Mouse (Mus musculus) kidney, postnatal 0 days (tissue): ENCODE measurements around the gene Cox4i2. TPM values are rescaled to one million over a fixed set of nuclear protein-coding genes. Genes with fewer than 3 reads are reported as not detected.

Experiments
- ATAC-seq: fragments of 200-750 bp; cut with Nextera tagmentation; replicated peaks from 2 replicates; pipeline ENCODE4 v1.8.0; 2017; ENCODE audit warnings: low read depth, moderate number of reproducible peaks, moderate TSS enrichment, moderate library complexity; ENCODE audit not compliant: low FRiP score
- DNase-seq: peaks from one replicate; pipeline ENCODE4 v3.0.0-alpha.2; 2016; ENCODE audit warnings: low spot score
- H3K27ac ChIP-seq: fragments of 300-500 bp; sonication (generic); 2 replicates; pipeline ENCODE4 v1.5.1; 2014; ENCODE audit warnings: mild to moderate bottlenecking
- H3K27me3 ChIP-seq: fragments of 300-500 bp; sonication (generic); 2 replicates; pipeline ENCODE4 v1.6.1; 2014; ENCODE audit warnings: low read length, mixed read lengths; ENCODE audit not compliant: insufficient read depth
- H3K36me3 ChIP-seq: fragments of 300-500 bp; sonication (generic); 2 replicates; pipeline ENCODE4 v1.6.1; 2014; ENCODE audit warnings: low read length, mixed read lengths; ENCODE audit not compliant: insufficient read depth
- H3K4me1 ChIP-seq: fragments of 300-500 bp; sonication (generic); replicated peaks from 2 replicates; pipeline ENCODE4 v1.6.1; 2014; ENCODE audit warnings: antibody characterized with exemption, low read length, mixed read lengths; ENCODE audit not compliant: insufficient read depth
- H3K4me2 ChIP-seq: fragments of 300-500 bp; sonication (generic); 2 replicates; pipeline ENCODE4 v1.6.1; 2014; ENCODE audit warnings: mild to moderate bottlenecking, low read length, moderate library complexity, mixed read lengths
- H3K4me3 ChIP-seq: fragments of 300-500 bp; sonication (generic); replicated peaks from 2 replicates; pipeline ENCODE4 v1.5.1; 2014; ENCODE audit warnings: low read depth, low read length
- H3K9ac ChIP-seq: fragments of 300-500 bp; sonication (generic); 2 replicates; pipeline ENCODE4 v1.6.1; 2014; ENCODE audit warnings: low read depth, low read length
- H3K9me3 ChIP-seq: fragments of 300-500 bp; sonication (generic); replicated peaks from 2 replicates; pipeline ENCODE4 v1.6.1; 2016; ENCODE audit warnings: low read length, inconsistent platforms, mixed read lengths
- CTCF ChIP-seq: IDR thresholded peaks from 2 replicates; pipeline ENCODE4 v1.5.1; 2016; ENCODE audit warnings: antibody characterized with exemption, low read depth, mild to moderate bottlenecking, moderate library complexity
- WGBS: fragments of 180-500 bp; shearing (Covaris S2); extraction: QIAGEN DNeasy Blood & Tissue Kit; methylation state at CpG from one replicate; pipeline ENCODE4 v1.1.7; 2014; 5-methylcytosine and 5-hydroxymethylcytosine counted together
- polyA plus RNA-seq: library from polyadenylated mRNA; unstranded; fragments of >200 nt; fragmentation: Nextera tagmentation; extraction: Ambion mirVana; gene quantifications from 2 replicates; pipeline ENCODE4 v1.2.1, GENCODE M21; 2015

Cox4i2 gene
- polyA plus RNA-seq, 1 experiment from 2014 or later, result 15.8 TPM

- 39% methylated on average over 15 of the region's 15 CpGs for WGBS
- 0 out of 2 replicates have a peak overlapping the region, but pooled peaks have one; percentile 3 for H3K4me2 ChIP-seq
- ATAC-seq (no peak), DNase-seq (no peak)
- H3K9me3 ChIP-seq, result no peaks in the 10 kb centered on the region
- H3K27me3 ChIP-seq, result no peaks in the 10 kb centered on the region
- H3K4me3 ChIP-seq, result no peak overlapping the region
- H3K27ac ChIP-seq, result peak overlapping the region; percentile 54
- H3K4me1 ChIP-seq, result peaks cover 39% of the 10 kb centered on the region
- H3K9ac ChIP-seq, result no peak overlapping the region
- no peaks in the 10 kb centered on the region for H3K36me3 ChIP-seq
- no peak for TF ChIP-seq CTCF
Observed at GRCm38 (mm10) chr2:152725178-152725750, 28.7 kb upstream of the Cox4i2 start.

GRCm38 (mm10) chr2:152726213-152726612, 27.8 kb upstream of the Cox4i2 start:
- Histone ChIP-seq H3K27me3 (no peaks in the 10 kb centered on the region), H3K9me3 (no peaks in the 10 kb centered on the region), H3K4me3 (no peak overlapping the region), H3K27ac (no peak overlapping the region; the same call in 1 of the 2 replicates), H3K4me2 (no peak overlapping the region), H3K9ac (no peak overlapping the region), H3K36me3 (no peaks in the 10 kb centered on the region), H3K4me1 (peaks cover 39% of the 10 kb centered on the region)
- TF ChIP-seq CTCF, result no peak
- DNase-seq (no peak), ATAC-seq (no peak)
- WGBS, result 84% methylated on average over 6 of the region's 6 CpGs

GRCm38 (mm10) chr2:152726751-152727335, 27.1 kb upstream of the Cox4i2 start:
- no peaks in the 10 kb centered on the region for H3K36me3 ChIP-seq
- H3K27me3 ChIP-seq, result no peaks in the 10 kb centered on the region
- H3K9ac ChIP-seq, result no peak overlapping the region
- H3K27ac ChIP-seq, result peak overlapping the region; percentile 84
- DNase-seq (no peak), ATAC-seq (no peak)
- 30% methylated on average over 6 of the region's 6 CpGs for WGBS
- TF ChIP-seq CTCF, result no peak
- no peaks in the 10 kb centered on the region for H3K9me3 ChIP-seq
- peaks cover 39% of the 10 kb centered on the region for H3K4me1 ChIP-seq
- H3K4me2 ChIP-seq, result no peak overlapping the region
- H3K4me3 ChIP-seq, result no peak overlapping the region

- H3K27me3 ChIP-seq, result no peaks in the 10 kb centered on the region
- ATAC-seq (no peak), DNase-seq (peak; percentile 68)
- WGBS, result 76% methylated on average over 14 of the region's 14 CpGs
- no peaks in the 10 kb centered on the region for H3K9me3 ChIP-seq
- no peak overlapping the region for H3K4me2 ChIP-seq
- peaks cover 39% of the 10 kb centered on the region for H3K4me1 ChIP-seq
- no peak overlapping the region for H3K4me3 ChIP-seq
- no peak overlapping the region for H3K9ac ChIP-seq
- H3K36me3 ChIP-seq, result no peaks in the 10 kb centered on the region
- peak overlapping the region; percentile 84 for H3K27ac ChIP-seq
- TF ChIP-seq CTCF, result no peak
Observed at GRCm38 (mm10) chr2:152727795-152728510, 26.0 kb upstream of the Cox4i2 start.

- no peak for DNase-seq
- no peak overlapping the region for H3K4me3 ChIP-seq
- ATAC-seq, result no peak
- no peak for TF ChIP-seq CTCF
- 69% methylated on average over 7 of the region's 7 CpGs for WGBS
- H3K4me2 ChIP-seq, result no peak overlapping the region
- H3K27me3 ChIP-seq, result no peaks in the 10 kb centered on the region
- H3K9me3 ChIP-seq, result no peaks in the 10 kb centered on the region
- H3K27ac ChIP-seq, result peak overlapping the region; percentile 84
- no peaks in the 10 kb centered on the region for H3K36me3 ChIP-seq
- H3K4me1 ChIP-seq, result peaks cover 39% of the 10 kb centered on the region
- no peak overlapping the region for H3K9ac ChIP-seq
Observed at GRCm38 (mm10) chr2:152728594-152728993, 25.4 kb upstream of the Cox4i2 start.

- Histone ChIP-seq H3K9ac (0 out of 2 replicates have a peak overlapping the region, but pooled peaks have one; percentile 35), H3K27me3 (no peaks in the 10 kb centered on the region), H3K27ac (peak overlapping the region; percentile 84), H3K4me1 (peaks cover 34% of the 10 kb centered on the region), H3K4me3 (no peak overlapping the region), H3K36me3 (no peaks in the 10 kb centered on the region), H3K4me2 (no peak overlapping the region), H3K9me3 (no peaks in the 10 kb centered on the region)
- ATAC-seq (peak; percentile 44), DNase-seq (peak; percentile 47)
- no peak for TF ChIP-seq CTCF
- 28% methylated on average over 8 of the region's 8 CpGs for WGBS
Observed at GRCm38 (mm10) chr2:152729013-152729635, 24.8 kb upstream of the Cox4i2 start.
